Mouse (Mus musculus) inflammation-experienced regulatory T-cells, adult 6 months (primary cell): Measurements from ENCODE around the gene Olfr777. TPM values are rescaled to one million over a fixed set of nuclear protein-coding genes. Genes with fewer than 3 reads are reported as not detected.
"Not testable (repeated sequence)": the region's sequence is repeated elsewhere in the genome, so short reads cannot be mapped to it uniquely, and the experiment has no call there.

Source experiments
- ATAC-seq: one replicate; pipeline ENCODE4 v1.8.0; 2017
- polyA plus RNA-seq, 3 experiments: library from polyadenylated mRNA; unstranded; fragments of 100-300 nt; shearing (Covaris generic); gene quantifications; one replicate each; pipeline ENCODE4 v1.2.1; 2017

Olfr777 gene
- polyA plus RNA-seq = not detected

GRCm38 (mm10) chr10:129271081-129271535 lies at the start of gene Olfr777:
Gene Olfr777 (minus strand): TSS chr10:129271485.
- no peak for ATAC-seq

- no peak for ATAC-seq
Measured at GRCm38 (mm10) chr10:129317817-129318216, 46.5 kb upstream of the Olfr777 start, which contains the start of gene Olfr780. Gene Olfr780 (plus strand): TSS chr10:129318117.

GRCm38 (mm10) chr10:129313521-129313920 lies 42.2 kb upstream of the Olfr777 start:
- not testable (repeated sequence) for ATAC-seq

- not testable (repeated sequence) for ATAC-seq
Measured at GRCm38 (mm10) chr10:129312973-129313372, 41.7 kb upstream of the Olfr777 start.

- ATAC-seq = no peak
Measured at GRCm38 (mm10) chr10:129258827-129259226, 12.5 kb downstream of the Olfr777 start, which contains the start of gene Olfr776. Gene Olfr776 (plus strand): TSS chr10:129259127.

- no peak for ATAC-seq
Measured at GRCm38 (mm10) chr10:129248112-129248511, 23.2 kb downstream of the Olfr777 start, which contains the start of gene Olfr775. Gene Olfr775 (plus strand): TSS chr10:129248412.

- ATAC-seq = no peak
Measured at GRCm38 (mm10) chr10:129235904-129236303, 35.4 kb downstream of the Olfr777 start, which contains the start of gene Olfr774. Gene Olfr774 (plus strand): TSS chr10:129236204.

- no peak for ATAC-seq
Measured at GRCm38 (mm10) chr10:129230737-129231136, 40.5 kb downstream of the Olfr777 start.

Other genes with a start within 250 kb of the Olfr777 start
- gene Olfr764-ps1, start 231.6 kb downstream of the Olfr777 start, polyA plus RNA-seq = not detected
- not detected for gene Olfr765, start 221.5 kb downstream of the Olfr777 start, polyA plus RNA-seq
- gene Olfr766-ps1, start 202.5 kb downstream of the Olfr777 start, polyA plus RNA-seq = not detected
- under 1 TPM in 2 of 3 experiments, not detected in 1; 0.10 to 0.16 TPM for gene Olfr767, start 188.6 kb downstream of the Olfr777 start, polyA plus RNA-seq
- not detected for gene Olfr768, start 172.1 kb downstream of the Olfr777 start, polyA plus RNA-seq
- not detected for gene Olfr769, start 153.6 kb downstream of the Olfr777 start, polyA plus RNA-seq
- not detected for gene Olfr770, start 132.5 kb downstream of the Olfr777 start, polyA plus RNA-seq
- not detected for gene Olfr771, start 106.7 kb downstream of the Olfr777 start, polyA plus RNA-seq
- gene Olfr772, start 93.6 kb downstream of the Olfr777 start, polyA plus RNA-seq = not detected
- gene Olfr773, start 84.1 kb downstream of the Olfr777 start, polyA plus RNA-seq = not detected
- gene Olfr774, start 35.3 kb downstream of the Olfr777 start, polyA plus RNA-seq = not detected
- not detected for gene Olfr775, start 23.1 kb downstream of the Olfr777 start, polyA plus RNA-seq
- not detected for gene Olfr776, start 12.4 kb downstream of the Olfr777 start, polyA plus RNA-seq
- gene Olfr780, start 46.6 kb upstream of the Olfr777 start, polyA plus RNA-seq = not detected
- gene Olfr781, start 57.4 kb upstream of the Olfr777 start, polyA plus RNA-seq = not detected
- not detected for gene Olfr782, start 77.4 kb upstream of the Olfr777 start, polyA plus RNA-seq
- gene Olfr784, start 112.6 kb upstream of the Olfr777 start, polyA plus RNA-seq = not detected
- not detected for gene Olfr785, start 133.9 kb upstream of the Olfr777 start, polyA plus RNA-seq
- not detected for gene Olfr786, start 155.8 kb upstream of the Olfr777 start, polyA plus RNA-seq
- under 1 TPM in 2 of 3 experiments, not detected in 1; 0.18 to 0.20 TPM for gene Olfr787, start 190.4 kb upstream of the Olfr777 start, polyA plus RNA-seq
- gene Olfr788, start 199.5 kb upstream of the Olfr777 start, polyA plus RNA-seq = not detected
- gene Olfr789, start 213.3 kb upstream of the Olfr777 start, polyA plus RNA-seq = not detected
- gene Olfr790, start 227.0 kb upstream of the Olfr777 start, polyA plus RNA-seq = not detected